8 mouse cellular contexts compared by ENCODE assay signal in genomic region chr14:121422664-121423340, GRCm38 (mm10). TPM values are rescaled to one million over a fixed set of nuclear protein-coding genes. Genes with fewer than 3 reads are reported as not detected.
A peak's percentile ranks its signal among the peaks of the same experiment; 100 is the strongest.
DNase-seq lines count a peak whose midpoint lies in the region; ATAC-seq lines count a peak whose summit lies in the region.

No protein-coding gene starts in this region.

- H3K27ac ChIP-seq in embryonic facial prominence, embryonic 10.5 days (replicated peaks): no peak overlapping the region

- 67% methylated on average over 4 of the region's 4 CpGs for WGBS in embryonic facial prominence, embryonic 10.5 days

- DNase-seq in adrenal gland, postnatal 14 days: peak; percentile 46
- no peak for DNase-seq in adrenal gland, postnatal 25 days
- DNase-seq in kidney, postnatal 36 days: peak; percentile 14 to 50
- no peak for DNase-seq in left cerebral cortex, adult 8-10 months (ENCODE audit: low spot score in 2 of 2)
- no peak for DNase-seq in embryonic facial prominence, embryonic 10.5 days (ENCODE audit: low spot score)

- H3K4me1 ChIP-seq in embryonic facial prominence, embryonic 10.5 days: peaks cover 15% of the 10 kb centered on the region

- peak; percentile 94 for ATAC-seq in erythroblast, adult 5-6 weeks (replicated peaks; ENCODE audit: low FRiP score, poor library complexity, severe bottlenecking)
- ATAC-seq in monocyte, adult 5-6 weeks (replicated peaks; ENCODE audit: insufficient number of reproducible peaks, low FRiP score, low TSS enrichment, poor library complexity, severe bottlenecking): peak; percentile 81
- ATAC-seq in cerebellum, adult (ENCODE audit: insufficient number of reproducible peaks, low FRiP score, low TSS enrichment): no peak

- H3K4me3 ChIP-seq in embryonic facial prominence, embryonic 10.5 days: no peak overlapping the region

- no peaks in the 10 kb centered on the region for H3K27me3 ChIP-seq in embryonic facial prominence, embryonic 10.5 days (replicated peaks; ENCODE audit: low read depth, poor library complexity, severe bottlenecking)

- H3K9me3 ChIP-seq in embryonic facial prominence, embryonic 10.5 days: peaks cover 4% of the 10 kb centered on the region; the same call in 1 of the 2 replicates

- no peaks in the 10 kb centered on the region for H3K36me3 ChIP-seq in embryonic facial prominence, embryonic 10.5 days (replicated peaks)

RNA-seq across cellular contexts. Expression of gene Stk24, which starts 43.0 kb away (rescaled TPM):
- total RNA-seq in adrenal gland, postnatal 14 days (2021): 93.2 and 95.8 TPM in 2 replicates
- total RNA-seq in adrenal gland, postnatal 25 days (2021): 110 and 127 TPM in 2 replicates
- total RNA-seq in erythroblast, adult 5-6 weeks (2015; ENCODE audit: low replicate concordance): 49.7 and 52.8 TPM in 2 replicates
- 41.9 and 53.8 TPM in 2 replicates for total RNA-seq in erythroblast, adult 5-6 weeks (2017; ENCODE audit: low replicate concordance)
- 267 to 321 TPM (median 302 TPM) in 3 replicates for total RNA-seq in monocyte, adult 5-6 weeks (2017)
- 10 to 100 TPM; 62.3 to 71.6 (median 64.9) TPM for total RNA-seq in left cerebral cortex, adult 8-10 months (2022)
- polyA plus RNA-seq in embryonic facial prominence, embryonic 10.5 days (2016; fragmentation: Nextera tagmentation; extraction: Ambion mirVana): 39.9 and 43.0 TPM in 2 replicates

Comparison
In these comparisons a context has a peak if more than half of its experiments do, and no peak if none do; other contexts are left out.
1. DNase-seq: peak in adrenal gland, postnatal 14 days (single experiment) and kidney, postnatal 36 days (2 of 2); none in adrenal gland, postnatal 25 days (single experiment), left cerebral cortex, adult 8-10 months (0 of 2) and embryonic facial prominence, embryonic 10.5 days (single experiment).